Mouse (Mus musculus): ENCODE results near the gene Eps15l1.

DNA sequence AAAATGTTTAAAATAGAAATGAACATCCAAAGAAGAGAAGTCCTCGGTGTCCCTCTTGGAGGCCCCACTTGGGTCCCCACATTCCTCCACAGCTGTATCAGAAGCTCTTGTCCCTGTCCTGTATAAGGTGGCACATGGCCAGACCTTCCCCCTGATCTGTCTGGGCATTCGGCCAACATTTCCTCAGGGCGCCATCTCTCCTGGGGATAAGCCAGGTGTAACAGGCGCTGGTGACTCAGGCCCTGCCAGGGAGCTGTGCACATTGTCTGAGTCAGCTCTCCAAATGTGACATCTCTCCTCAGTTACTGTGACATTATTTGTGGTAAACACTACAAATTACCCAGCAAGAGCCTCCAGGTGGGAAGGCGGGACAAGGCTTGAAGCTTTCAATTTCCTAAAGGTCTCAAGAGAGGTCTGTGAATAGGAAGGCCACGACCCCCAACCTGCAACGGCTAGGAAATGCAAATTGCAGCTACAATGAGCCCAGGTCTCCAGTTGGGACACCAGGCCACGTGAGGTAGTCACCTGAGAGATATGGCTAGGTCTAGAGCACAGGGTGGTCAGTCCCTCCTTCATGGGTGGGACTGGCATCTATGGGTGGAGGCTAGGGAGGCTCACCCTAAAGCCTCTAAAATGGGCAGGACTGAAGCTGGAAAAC lies 110.3 kb downstream of the Eps15l1 start:
- no peak for TF ChIP-seq CTCF (IDR thresholded peaks at IDR 0.05; ENCODE audit: low read depth, low read length)
- no peak for TF ChIP-seq POLR2A (IDR thresholded peaks at IDR 0.05; ENCODE audit: extremely low read depth, insufficient read depth, low read length)
